Mouse (Mus musculus) lung, adult 2 months (tissue): ENCODE measurements around the gene Hspa5. TPM values are rescaled to one million over a fixed set of nuclear protein-coding genes. Genes with fewer than 3 reads are reported as not detected.
"Not testable (repeated sequence)": the region's sequence is repeated elsewhere in the genome, so short reads cannot be mapped to it uniquely, and the experiment has no call there.

Source experiments
- DNase-seq: peaks from one replicate; pipeline ENCODE4 v3.0.0; 2022
- H3K4me1 ChIP-seq: fragments of 200-500 bp; 2 replicates; pipeline ENCODE4 v1.6.1; 2011; ENCODE audit warnings: low read length; ENCODE audit not compliant: control insufficient read depth, insufficient read depth
- H3K4me3 ChIP-seq: fragments of 200-500 bp; replicated peaks from 2 replicates; pipeline ENCODE3; 2011; ENCODE audit warnings: low read depth, mild to moderate bottlenecking, control low read depth, low read length; ENCODE audit errors: extremely low read depth
- CTCF ChIP-seq: fragments of 200-500 bp; IDR thresholded peaks from 2 replicates; pipeline ENCODE4 v1.5.1; 2011; ENCODE audit warnings: mild to moderate bottlenecking, low read length, control low read depth; ENCODE audit not compliant: insufficient read depth
- POLR2A ChIP-seq: fragments of 200-500 bp; IDR thresholded peaks from 2 replicates; pipeline ENCODE4 v1.6.1; 2011; ENCODE audit warnings: low read depth, mild to moderate bottlenecking, control low read depth, low read length, borderline replicate concordance; ENCODE audit errors: extremely low read depth
- WGBS: fragments of 180-500 bp; shearing (Covaris S2); methylation state at CpG from one replicate; pipeline ENCODE4 v1.1.7; 2018; 5-methylcytosine and 5-hydroxymethylcytosine counted together
- polyA plus RNA-seq: library from polyadenylated mRNA; depleted of rRNA; stranded (reverse); fragments of >200 nt; gene quantifications from 2 replicates; pipeline ENCODE4 v1.2.3, GENCODE M21; 2012

Gene Hspa5
- polyA plus RNA-seq, 1 experiment, result 463 TPM

GRCm38 (mm10) chr2:34790282-34790681 is 18.5 kb downstream of the Hspa5 start:
- Histone ChIP-seq H3K4me3 (peak overlapping the region; percentile 39), H3K4me1 (no peaks in the 10 kb centered on the region)
- TF ChIP-seq CTCF, result no peak
- no peak for DNase-seq
- 86% methylated on average over 8 of the region's 8 CpGs for WGBS

- 79% methylated on average over 2 of the region's 2 CpGs for WGBS
- not testable (repeated sequence) for DNase-seq, H3K4me3 ChIP-seq
These were observed 20.8 kb downstream of the Hspa5 start for GRCm38 (mm10) chr2:34792543-34792942.

GRCm38 (mm10) chr2:34794511-34794910 is 22.7 kb downstream of the Hspa5 start:
- 93% methylated on average over 2 of the region's 2 CpGs for WGBS
- DNase-seq, result no peak
- TF ChIP-seq CTCF (no peak), POLR2A (no peak)
- no peak overlapping the region for H3K4me3 ChIP-seq
- H3K4me1 ChIP-seq, result no peaks in the 10 kb centered on the region; the same call in 1 of the 2 replicates

More at GRCm38 (mm10) chr2:34792543-34792942, 20.8 kb downstream of the Hspa5 start:
- not testable (repeated sequence) for H3K4me1 ChIP-seq

- 88% methylated on average over 7 of the region's 7 CpGs for WGBS
- no peak for DNase-seq
- no peak for TF ChIP-seq CTCF
These were observed 23.7 kb downstream of the Hspa5 start for GRCm38 (mm10) chr2:34795426-34795825.

GRCm38 (mm10) chr2:34799357-34800256 is 27.8 kb downstream of the Hspa5 start, which contains the start of gene Rabepk:
Gene Rabepk, minus strand, starts transcription at chr2:34799912.
- 2% methylated on average over 44 of the region's 44 CpGs for WGBS
- peak within 1 kb of the TSS; percentile 82 for H3K4me3 ChIP-seq
- DNase-seq, result peak; percentile 80
- H3K4me1 ChIP-seq, result peaks cover 6% of the 10 kb centered on the region; the same call in 1 of the 2 replicates
- TF ChIP-seq POLR2A (peak; percentile 86; the same call in 1 of the 2 replicates), CTCF (no peak)

More at GRCm38 (mm10) chr2:34795426-34795825, 23.7 kb downstream of the Hspa5 start:
- H3K4me3 ChIP-seq, result no peak overlapping the region
- no peaks in the 10 kb centered on the region; the same call in 1 of the 2 replicates for H3K4me1 ChIP-seq

GRCm38 (mm10) chr2:34800371-34800770 is 28.6 kb downstream of the Hspa5 start:
- Histone ChIP-seq H3K4me3 (no peak overlapping the region), H3K4me1 (peaks cover 7% of the 10 kb centered on the region)
- TF ChIP-seq POLR2A (no peak), CTCF (no peak)
- WGBS, result 80% methylated on average over 7 of the region's 7 CpGs
- DNase-seq, result no peak

- TF ChIP-seq CTCF, result no peak
- TF ChIP-seq POLR2A, result peak; percentile 98
- Histone ChIP-seq H3K4me3 (peak overlapping the region; percentile 91), H3K4me1 (peaks cover 11% of the 10 kb centered on the region)
- DNase-seq, result peak; percentile 97
- WGBS, result 6% methylated on average over 39 of the region's 39 CpGs
These were observed 30.0 kb downstream of the Hspa5 start for GRCm38 (mm10) chr2:34801516-34802482.

- DNase-seq, result not testable (repeated sequence)
- peaks cover 14% of the 10 kb centered on the region for H3K4me1 ChIP-seq
- WGBS, result under 1% methylated on average over 32 of the region's 32 CpGs
- peak overlapping the region; percentile 91 for H3K4me3 ChIP-seq
These were observed 30.9 kb downstream of the Hspa5 start for GRCm38 (mm10) chr2:34802565-34803245.

GRCm38 (mm10) chr2:34803746-34804145 is 32.0 kb downstream of the Hspa5 start:
- no peak for TF ChIP-seq POLR2A
- TF ChIP-seq CTCF, result no peak
- Histone ChIP-seq H3K4me3 (no peak overlapping the region), H3K4me1 (peaks cover 14% of the 10 kb centered on the region)
- no peak for DNase-seq
- WGBS, result 61% methylated on average over 3 of the region's 3 CpGs
